Mouse (Mus musculus) lung, embryonic 16.5 days (tissue): ENCODE measurements at regions not wholly inside any gene's neighbourhood (a gene's known extent, or its start where the extent isn't known, plus 50 kb on each side); places are given as distances from the start of the nearest gene placed in this dataset.

Experiments
- ATAC-seq: fragments of 200-750 bp; cut with Nextera tagmentation; 2 replicates; pipeline ENCODE4 v1.8.0; 2017; ENCODE audit warnings: low read depth, mild to moderate bottlenecking, moderate library complexity
- H3K27ac ChIP-seq: fragments of 300-500 bp; sonication (generic); 2 replicates; pipeline ENCODE4 v1.5.1; 2014; ENCODE audit warnings: mild to moderate bottlenecking, control low read depth, low read length
- H3K27me3 ChIP-seq: fragments of 300-500 bp; sonication (generic); 2 replicates; pipeline ENCODE4 v1.6.1; 2014; ENCODE audit warnings: low read depth, low read length, mixed read lengths; ENCODE audit not compliant: control insufficient read depth, insufficient read depth
- H3K36me3 ChIP-seq: fragments of 300-500 bp; sonication (generic); 2 replicates; pipeline ENCODE4 v1.6.1; 2014; ENCODE audit warnings: low read length; ENCODE audit not compliant: control insufficient read depth, insufficient read depth
- H3K4me1 ChIP-seq: fragments of 300-500 bp; sonication (generic); replicated peaks from 2 replicates; pipeline ENCODE4 v1.6.1; 2014; ENCODE audit warnings: low read length, mixed read lengths; ENCODE audit not compliant: control insufficient read depth, insufficient read depth
- H3K4me2 ChIP-seq: fragments of 300-500 bp; sonication (generic); 2 replicates; pipeline ENCODE4 v1.6.1; 2014; ENCODE audit warnings: low read depth, low read length, control low read depth
- H3K4me3 ChIP-seq: fragments of 300-500 bp; sonication (generic); 2 replicates; pipeline ENCODE4 v1.5.1; 2014; ENCODE audit warnings: mild to moderate bottlenecking, low read length, control low read depth
- H3K9ac ChIP-seq: fragments of 300-500 bp; sonication (generic); 2 replicates; pipeline ENCODE4 v1.6.1; 2014; ENCODE audit warnings: low read length, control low read depth
- H3K9me3 ChIP-seq: fragments of 300-500 bp; sonication (generic); 2 replicates; pipeline ENCODE4 v1.6.1; 2016; ENCODE audit warnings: low read length; ENCODE audit not compliant: control insufficient read depth
- WGBS: fragments of 180-500 bp; shearing (Covaris S2); extraction: QIAGEN DNeasy Blood & Tissue Kit; methylation state at CpG from one replicate; pipeline ENCODE4 v1.1.7; 2014; 5-methylcytosine and 5-hydroxymethylcytosine counted together

GRCm38 (mm10) chr1:130279180-130279579 lies 143.6 kb downstream of the Cd55b start:
- Histone ChIP-seq H3K4me3 (no peak overlapping the region), H3K27ac (no peak overlapping the region), H3K9ac (no peak overlapping the region), H3K36me3 (no peaks in the 10 kb centered on the region), H3K4me1 (no peaks in the 10 kb centered on the region), H3K4me2 (no peak overlapping the region), H3K27me3 (no peaks in the 10 kb centered on the region), H3K9me3 (peaks cover 3% of the 10 kb centered on the region)
- no peak for ATAC-seq

- Histone ChIP-seq H3K4me3 (no peak overlapping the region), H3K27ac (no peak overlapping the region), H3K36me3 (no peaks in the 10 kb centered on the region), H3K9me3 (peaks cover 3% of the 10 kb centered on the region), H3K9ac (no peak overlapping the region), H3K27me3 (no peaks in the 10 kb centered on the region), H3K4me2 (no peak overlapping the region), H3K4me1 (no peaks in the 10 kb centered on the region)
- ATAC-seq: no peak
These were observed 144.7 kb downstream of the Cd55b start for GRCm38 (mm10) chr1:130278000-130278536.

- no peak overlapping the region for H3K27ac ChIP-seq
- H3K9ac ChIP-seq: no peak overlapping the region
- no peak for ATAC-seq
- no peak overlapping the region for H3K4me3 ChIP-seq
- no peak overlapping the region for H3K4me2 ChIP-seq
- peaks cover 3% of the 10 kb centered on the region for H3K9me3 ChIP-seq
- no peaks in the 10 kb centered on the region for H3K27me3 ChIP-seq
- 41% methylated on average over 3 of the region's 3 CpGs for WGBS
- H3K4me1 ChIP-seq: no peaks in the 10 kb centered on the region
- H3K36me3 ChIP-seq: no peaks in the 10 kb centered on the region
These were observed 145.9 kb downstream of the Cd55b start for GRCm38 (mm10) chr1:130276885-130277284.

GRCm38 (mm10) chr1:130276005-130276404 lies 146.8 kb downstream of the Cd55b start:
- no peaks in the 10 kb centered on the region for H3K4me1 ChIP-seq
- no peak overlapping the region for H3K9ac ChIP-seq
- 71% methylated on average over 2 of the region's 2 CpGs for WGBS
- no peaks in the 10 kb centered on the region for H3K36me3 ChIP-seq
- no peaks in the 10 kb centered on the region for H3K27me3 ChIP-seq
- H3K4me2 ChIP-seq: no peak overlapping the region
- peaks cover 3% of the 10 kb centered on the region for H3K9me3 ChIP-seq
- no peak for ATAC-seq
- no peak overlapping the region for H3K4me3 ChIP-seq
- no peak overlapping the region for H3K27ac ChIP-seq

- Histone ChIP-seq H3K27ac (no peak overlapping the region), H3K36me3 (no peaks in the 10 kb centered on the region), H3K9me3 (peaks cover 3% of the 10 kb centered on the region), H3K4me2 (no peak overlapping the region), H3K4me3 (no peak overlapping the region), H3K27me3 (no peaks in the 10 kb centered on the region), H3K9ac (no peak overlapping the region), H3K4me1 (no peaks in the 10 kb centered on the region)
- ATAC-seq: no peak
- WGBS: 43% methylated on average over 4 of the region's 4 CpGs
These were observed 148.3 kb downstream of the Cd55b start for GRCm38 (mm10) chr1:130274470-130274869.

- no peaks in the 10 kb centered on the region for H3K4me1 ChIP-seq
- no peaks in the 10 kb centered on the region for H3K9me3 ChIP-seq
- H3K36me3 ChIP-seq: no peaks in the 10 kb centered on the region
- 79% methylated on average over 2 of the region's 2 CpGs for WGBS
- H3K4me2 ChIP-seq: no peak overlapping the region
- no peak overlapping the region for H3K9ac ChIP-seq
- ATAC-seq: no peak
- H3K27me3 ChIP-seq: no peaks in the 10 kb centered on the region
- no peak overlapping the region for H3K4me3 ChIP-seq
- H3K27ac ChIP-seq: no peak overlapping the region
These were observed 152.4 kb downstream of the Cd55b start for GRCm38 (mm10) chr1:130270457-130270856.
